Mouse (Mus musculus): ENCODE measurements around the gene Defb23. TPM values are rescaled to one million over a fixed set of nuclear protein-coding genes. Genes with fewer than 3 reads are reported as not detected.

Gene Defb23
- total and polyA plus RNA-seq, 2 experiments from 2014 or later, result not detected

DNA sequence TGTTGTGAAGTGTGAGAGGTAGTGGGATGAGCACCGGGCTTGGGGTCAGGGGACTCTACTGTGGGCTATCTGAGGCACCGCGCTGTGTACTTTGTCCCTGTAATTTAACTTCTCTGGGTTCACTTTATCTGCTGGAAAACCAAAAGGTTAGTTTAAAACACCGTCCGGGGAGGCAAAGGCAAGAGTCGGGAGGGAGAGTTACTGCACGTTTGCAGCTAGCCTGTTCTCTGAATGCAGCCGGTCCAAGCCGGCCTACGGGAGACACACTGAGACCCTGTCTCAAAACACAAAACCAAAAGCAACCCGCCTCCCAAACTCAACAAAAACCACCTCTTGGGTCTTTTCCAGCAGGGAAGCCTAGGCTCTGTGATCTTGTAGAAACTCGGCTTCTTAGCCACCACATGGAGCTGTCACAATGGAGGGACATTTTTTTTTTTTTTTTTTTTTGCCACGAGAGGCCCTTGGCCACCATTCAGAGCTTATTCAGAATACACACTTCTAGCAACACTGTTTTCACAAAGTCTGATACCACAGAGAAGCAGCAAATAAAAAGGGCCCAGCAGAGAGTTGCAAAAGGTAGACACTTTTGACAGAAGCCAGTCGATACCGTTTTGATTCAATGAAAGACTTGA, 51.8 kb downstream of the Defb23 start:
- Histone ChIP-seq H3K4me2 (ENCODE audit: low read depth, low read length) (peak overlapping the region; percentile 82), H3K9ac (replicated peaks; ENCODE audit: low read depth, low read length) (peak overlapping the region; percentile 98), H3K4me1 (ENCODE audit: control insufficient read depth, insufficient read depth) (peaks cover 28% of the 10 kb centered on the region), H3K4me3 (ENCODE audit: low read depth, low read length) (peak overlapping the region; percentile 89), H3K9me3 (replicated peaks; ENCODE audit: control insufficient read depth, low read length) (no peaks in the 10 kb centered on the region), H3K36me3 (replicated peaks; ENCODE audit: control insufficient read depth, insufficient read depth, low read length) (no peaks in the 10 kb centered on the region), H3K27me3 (ENCODE audit: control insufficient read depth, insufficient read depth, low read length) (no peaks in the 10 kb centered on the region), H3K27ac (ENCODE audit: low read depth) (peak overlapping the region; percentile 86)
- TF ChIP-seq CTCF (IDR thresholded peaks at IDR 0.05; ENCODE audit: low read depth) (no peak), EP300 (IDR thresholded peaks at IDR 0.05; ENCODE audit: low read depth) (no peak)
- DNase-seq (ENCODE audit: low spot score), result no peak
- 4% methylated on average over 15 of the region's 15 CpGs for WGBS
- no peak for ATAC-seq (ENCODE audit: insufficient read depth, low read depth)

DNA sequence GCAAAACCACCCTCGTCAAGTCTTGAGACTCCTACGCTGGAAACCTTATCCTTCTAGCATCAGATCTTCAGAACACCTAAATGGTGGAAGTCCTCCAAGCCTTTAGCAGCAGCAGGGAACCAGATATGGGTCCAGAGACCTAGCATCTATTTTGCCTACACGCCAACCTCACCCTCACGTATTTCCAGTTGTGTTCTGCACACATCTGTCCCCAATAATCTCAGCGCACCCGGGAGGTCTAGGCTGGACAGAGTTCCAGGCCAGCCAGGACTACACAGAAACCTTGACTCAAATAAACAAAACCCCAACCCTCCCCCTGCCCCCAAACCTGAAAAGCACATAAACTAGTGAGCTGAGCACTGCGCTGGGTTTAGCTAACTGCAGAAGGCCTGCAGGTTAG, 52.9 kb downstream of the Defb23 start:
- H3K9me3 ChIP-seq (replicated peaks; ENCODE audit: control insufficient read depth, low read length), result no peaks in the 10 kb centered on the region
- peak overlapping the region; percentile 23 for H3K4me3 ChIP-seq (ENCODE audit: low read depth, low read length)
- H3K4me1 ChIP-seq (ENCODE audit: control insufficient read depth, insufficient read depth), result peaks cover 30% of the 10 kb centered on the region
- WGBS, result 16% methylated on average over 7 of the region's 7 CpGs
- ATAC-seq (ENCODE audit: insufficient read depth, low read depth) (no peak), DNase-seq (ENCODE audit: low spot score) (no peak)
- H3K9ac ChIP-seq (replicated peaks; ENCODE audit: low read depth, low read length), result peak overlapping the region; percentile 13; the same call in 1 of the 2 replicates
- no peak for TF ChIP-seq EP300 (IDR thresholded peaks at IDR 0.05; ENCODE audit: low read depth)
- TF ChIP-seq CTCF (IDR thresholded peaks at IDR 0.05; ENCODE audit: low read depth), result no peak
- H3K36me3 ChIP-seq (replicated peaks; ENCODE audit: control insufficient read depth, insufficient read depth, low read length), result no peaks in the 10 kb centered on the region
- peak overlapping the region; percentile 86 for H3K27ac ChIP-seq (ENCODE audit: low read depth)
- peak overlapping the region; percentile 82 for H3K4me2 ChIP-seq (ENCODE audit: low read depth, low read length)
- no peaks in the 10 kb centered on the region for H3K27me3 ChIP-seq (ENCODE audit: control insufficient read depth, insufficient read depth, low read length)

DNA sequence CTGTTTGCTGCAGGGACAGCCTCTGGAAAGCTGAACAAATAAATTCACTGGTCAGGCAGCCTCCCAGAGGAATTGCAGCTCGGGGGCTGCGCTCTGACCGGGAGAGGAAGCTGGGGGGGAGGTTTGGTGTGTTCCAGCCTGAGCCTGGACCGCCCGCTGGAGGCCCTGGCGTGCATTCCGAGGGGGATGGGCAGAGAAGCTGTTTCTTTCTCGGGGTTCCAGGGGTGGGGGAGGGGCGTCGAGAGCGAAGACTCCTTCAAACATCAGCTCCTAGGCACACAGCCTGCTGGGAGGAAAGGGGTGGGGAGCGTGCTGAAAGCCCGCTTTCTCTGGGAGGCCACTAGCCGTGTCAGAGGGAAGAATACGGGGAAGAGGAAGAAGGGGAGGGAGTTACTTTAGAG, 53.4 kb downstream of the Defb23 start:
- no peaks in the 10 kb centered on the region for H3K9me3 ChIP-seq (replicated peaks; ENCODE audit: control insufficient read depth, low read length)
- peak overlapping the region; percentile 82 for H3K4me2 ChIP-seq (ENCODE audit: low read depth, low read length)
- TF ChIP-seq CTCF (IDR thresholded peaks at IDR 0.05; ENCODE audit: low read depth), result no peak
- peak; percentile 83 for TF ChIP-seq EP300 (IDR thresholded peaks at IDR 0.05; ENCODE audit: low read depth)
- no peaks in the 10 kb centered on the region for H3K36me3 ChIP-seq (replicated peaks; ENCODE audit: control insufficient read depth, insufficient read depth, low read length)
- H3K9ac ChIP-seq (replicated peaks; ENCODE audit: low read depth, low read length), result no peak overlapping the region; the same call in 1 of the 2 replicates
- peak; percentile 45 for ATAC-seq (ENCODE audit: insufficient read depth, low read depth)
- H3K4me1 ChIP-seq (ENCODE audit: control insufficient read depth, insufficient read depth), result peaks cover 32% of the 10 kb centered on the region
- DNase-seq (ENCODE audit: low spot score), result peak; percentile 92
- WGBS, result 1% methylated on average over 15 of the region's 15 CpGs
- no peaks in the 10 kb centered on the region for H3K27me3 ChIP-seq (ENCODE audit: control insufficient read depth, insufficient read depth, low read length)
- H3K27ac ChIP-seq (ENCODE audit: low read depth), result peak overlapping the region; percentile 86
- peak overlapping the region; percentile 23 for H3K4me3 ChIP-seq (ENCODE audit: low read depth, low read length)

DNA sequence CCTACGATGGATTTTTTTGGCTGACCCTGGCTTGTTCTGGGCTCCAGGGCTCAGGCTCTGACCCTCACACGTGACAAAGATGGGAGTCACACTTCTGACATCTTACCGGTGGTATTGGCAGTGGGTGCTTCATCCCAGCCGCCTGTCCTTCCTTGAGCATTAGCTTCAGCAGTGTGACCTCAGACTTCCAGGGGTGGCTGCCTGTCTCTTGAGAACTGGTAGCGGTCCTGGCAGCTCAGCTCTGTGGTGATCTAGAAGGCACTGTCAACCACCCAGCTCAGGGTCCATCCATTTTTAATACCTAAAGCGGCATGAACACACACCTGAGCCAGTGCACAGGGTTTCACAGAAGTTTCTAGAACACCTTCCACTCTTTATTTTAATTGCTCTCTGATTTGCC, 54.6 kb downstream of the Defb23 start:
- H3K9ac ChIP-seq (replicated peaks; ENCODE audit: low read depth, low read length), result no peak overlapping the region
- H3K9me3 ChIP-seq (replicated peaks; ENCODE audit: control insufficient read depth, low read length), result no peaks in the 10 kb centered on the region
- WGBS, result 67% methylated on average over 6 of the region's 6 CpGs
- peak overlapping the region; percentile 86; the same call in 1 of the 2 replicates for H3K27ac ChIP-seq (ENCODE audit: low read depth)
- DNase-seq (ENCODE audit: low spot score) (no peak), ATAC-seq (ENCODE audit: insufficient read depth, low read depth) (no peak)
- peaks cover 31% of the 10 kb centered on the region for H3K4me1 ChIP-seq (ENCODE audit: control insufficient read depth, insufficient read depth)
- TF ChIP-seq EP300 (IDR thresholded peaks at IDR 0.05; ENCODE audit: low read depth), result no peak
- no peak for TF ChIP-seq CTCF (IDR thresholded peaks at IDR 0.05; ENCODE audit: low read depth)
- H3K36me3 ChIP-seq (replicated peaks; ENCODE audit: control insufficient read depth, insufficient read depth, low read length), result no peaks in the 10 kb centered on the region
- H3K4me2 ChIP-seq (ENCODE audit: low read depth, low read length), result no peak overlapping the region
- no peak overlapping the region for H3K4me3 ChIP-seq (ENCODE audit: low read depth, low read length)
- H3K27me3 ChIP-seq (ENCODE audit: control insufficient read depth, insufficient read depth, low read length), result no peaks in the 10 kb centered on the region

Other genes with a start within 250 kb of the Defb23 start
- gene Csnk2a1, start 237.8 kb downstream of the Defb23 start, total RNA-seq (2014; rRNA removed; ENCODE audit: low replicate concordance), result 89.5 TPM in 2 replicates
- 74.4 and 80.7 TPM in 2 replicates for gene Csnk2a1, start 237.8 kb downstream of the Defb23 start, polyA plus RNA-seq (2015; fragmentation: Nextera tagmentation; extraction: Ambion mirVana)
- 60.9 and 65.8 TPM in 2 replicates for gene Tbc1d20, start 170.8 kb downstream of the Defb23 start, total RNA-seq (2014; rRNA removed; ENCODE audit: low replicate concordance)
- gene Tbc1d20, start 170.8 kb downstream of the Defb23 start, polyA plus RNA-seq (2015; fragmentation: Nextera tagmentation; extraction: Ambion mirVana), result 22.8 and 23.7 TPM in 2 replicates
- gene Rbck1, start 132.0 kb downstream of the Defb23 start, total RNA-seq (2014; rRNA removed; ENCODE audit: low replicate concordance), result 104 and 112 TPM in 2 replicates
- gene Rbck1, start 132.0 kb downstream of the Defb23 start, polyA plus RNA-seq (2015; fragmentation: Nextera tagmentation; extraction: Ambion mirVana), result 52.0 and 54.4 TPM in 2 replicates
- 0.39 TPM in 1 of 2 replicates, not detected in the other for gene Trib3, start 120.6 kb downstream of the Defb23 start, total RNA-seq (2014; rRNA removed; ENCODE audit: low replicate concordance)
- gene Trib3, start 120.6 kb downstream of the Defb23 start, polyA plus RNA-seq (2015; fragmentation: Nextera tagmentation; extraction: Ambion mirVana), result 2.5 and 2.6 TPM in 2 replicates
- gene Nrsn2, start 88.0 kb downstream of the Defb23 start, total RNA-seq (2014; rRNA removed; ENCODE audit: low replicate concordance), result not detected in 2 replicates
- gene Nrsn2, start 88.0 kb downstream of the Defb23 start, polyA plus RNA-seq (2015; fragmentation: Nextera tagmentation; extraction: Ambion mirVana), result 0.12 and 0.33 TPM in 2 replicates
- 19.9 and 30.0 TPM in 2 replicates for gene Sox12, start 66.6 kb downstream of the Defb23 start, total RNA-seq (2014; rRNA removed; ENCODE audit: low replicate concordance)
- gene Sox12, start 66.6 kb downstream of the Defb23 start, polyA plus RNA-seq (2015; fragmentation: Nextera tagmentation; extraction: Ambion mirVana), result 5.0 and 5.5 TPM in 2 replicates
- 21.1 and 27.2 TPM in 2 replicates for gene Zcchc3, start 49.6 kb downstream of the Defb23 start, total RNA-seq (2014; rRNA removed; ENCODE audit: low replicate concordance)
- 18.3 and 20.6 TPM in 2 replicates for gene Zcchc3, start 49.6 kb downstream of the Defb23 start, polyA plus RNA-seq (2015; fragmentation: Nextera tagmentation; extraction: Ambion mirVana)
- gene 6820408C15Rik, start 49.0 kb downstream of the Defb23 start, total RNA-seq (2014; rRNA removed; ENCODE audit: low replicate concordance), result 0.15 and 1.7 TPM in 2 replicates
- gene 6820408C15Rik, start 49.0 kb downstream of the Defb23 start, polyA plus RNA-seq (2015; fragmentation: Nextera tagmentation; extraction: Ambion mirVana), result 5.4 and 5.6 TPM in 2 replicates
- not detected in 2 replicates for gene Defb20, start 12.4 kb upstream of the Defb23 start, total RNA-seq (2014; rRNA removed; ENCODE audit: low replicate concordance)
- gene Defb20, start 12.4 kb upstream of the Defb23 start, polyA plus RNA-seq (2015; fragmentation: Nextera tagmentation; extraction: Ambion mirVana), result not detected in 2 replicates
- not detected in 2 replicates for gene Defb22, start 25.5 kb upstream of the Defb23 start, total RNA-seq (2014; rRNA removed; ENCODE audit: low replicate concordance)
- gene Defb22, start 25.5 kb upstream of the Defb23 start, polyA plus RNA-seq (2015; fragmentation: Nextera tagmentation; extraction: Ambion mirVana), result not detected in 2 replicates
- gene Defb26, start 47.1 kb upstream of the Defb23 start, total RNA-seq (2014; rRNA removed; ENCODE audit: low replicate concordance), result not detected in 2 replicates
- not detected in 2 replicates for gene Defb26, start 47.1 kb upstream of the Defb23 start, polyA plus RNA-seq (2015; fragmentation: Nextera tagmentation; extraction: Ambion mirVana)
- gene Defb28, start 53.6 kb upstream of the Defb23 start, total RNA-seq (2014; rRNA removed; ENCODE audit: low replicate concordance), result not detected in 2 replicates
- gene Defb28, start 53.6 kb upstream of the Defb23 start, polyA plus RNA-seq (2015; fragmentation: Nextera tagmentation; extraction: Ambion mirVana), result not detected in 2 replicates
- not detected in 2 replicates for gene Defb29, start 75.5 kb upstream of the Defb23 start, total RNA-seq (2014; rRNA removed; ENCODE audit: low replicate concordance)
- not detected in 2 replicates for gene Defb29, start 75.5 kb upstream of the Defb23 start, polyA plus RNA-seq (2015; fragmentation: Nextera tagmentation; extraction: Ambion mirVana)
- not detected in 2 replicates for gene Gm17416, start 104.7 kb upstream of the Defb23 start, total RNA-seq (2014; rRNA removed; ENCODE audit: low replicate concordance)
- gene Gm17416, start 104.7 kb upstream of the Defb23 start, polyA plus RNA-seq (2015; fragmentation: Nextera tagmentation; extraction: Ambion mirVana), result not detected in 2 replicates
- not detected in 2 replicates for gene Defb21, start 108.1 kb upstream of the Defb23 start, total RNA-seq (2014; rRNA removed; ENCODE audit: low replicate concordance)
- not detected in 2 replicates for gene Defb21, start 108.1 kb upstream of the Defb23 start, polyA plus RNA-seq (2015; fragmentation: Nextera tagmentation; extraction: Ambion mirVana)
- gene Defb19, start 115.7 kb upstream of the Defb23 start, total RNA-seq (2014; rRNA removed; ENCODE audit: low replicate concordance), result not detected in 2 replicates
- 2.2 and 2.6 TPM in 2 replicates for gene Defb19, start 115.7 kb upstream of the Defb23 start, polyA plus RNA-seq (2015; fragmentation: Nextera tagmentation; extraction: Ambion mirVana)
- not detected in 2 replicates for gene Defb45, start 134.8 kb upstream of the Defb23 start, total RNA-seq (2014; rRNA removed; ENCODE audit: low replicate concordance)
- gene Defb45, start 134.8 kb upstream of the Defb23 start, polyA plus RNA-seq (2015; fragmentation: Nextera tagmentation; extraction: Ambion mirVana), result not detected in 2 replicates
- not detected in 2 replicates for gene Defb36, start 139.7 kb upstream of the Defb23 start, total RNA-seq (2014; rRNA removed; ENCODE audit: low replicate concordance)
- not detected in 2 replicates for gene Defb36, start 139.7 kb upstream of the Defb23 start, polyA plus RNA-seq (2015; fragmentation: Nextera tagmentation; extraction: Ambion mirVana)
- gene Defb25, start 158.4 kb upstream of the Defb23 start, total RNA-seq (2014; rRNA removed; ENCODE audit: low replicate concordance), result not detected in 2 replicates
- gene Defb25, start 158.4 kb upstream of the Defb23 start, polyA plus RNA-seq (2015; fragmentation: Nextera tagmentation; extraction: Ambion mirVana), result 0.53 and 0.54 TPM in 2 replicates
- gene Rem1, start 162.3 kb upstream of the Defb23 start, total RNA-seq (2014; rRNA removed; ENCODE audit: low replicate concordance), result 4.8 and 12.5 TPM in 2 replicates
- gene Rem1, start 162.3 kb upstream of the Defb23 start, polyA plus RNA-seq (2015; fragmentation: Nextera tagmentation; extraction: Ambion mirVana), result 10.2 TPM in 2 replicates
- gene H13, start 204.8 kb upstream of the Defb23 start, total RNA-seq (2014; rRNA removed; ENCODE audit: low replicate concordance), result 68.6 and 72.9 TPM in 2 replicates
- 53.4 and 55.0 TPM in 2 replicates for gene H13, start 204.8 kb upstream of the Defb23 start, polyA plus RNA-seq (2015; fragmentation: Nextera tagmentation; extraction: Ambion mirVana)
- gene Mcts2, start 222.4 kb upstream of the Defb23 start, total RNA-seq (2014; rRNA removed; ENCODE audit: low replicate concordance), result 6.5 and 11.7 TPM in 2 replicates
- 30.9 and 31.6 TPM in 2 replicates for gene Mcts2, start 222.4 kb upstream of the Defb23 start, polyA plus RNA-seq (2015; fragmentation: Nextera tagmentation; extraction: Ambion mirVana)